Mouse (Mus musculus): ENCODE data around the gene Mast3.

Gene Mast3

GRCm38 (mm10) chr8:70801830-70802229 is 3.0 kb downstream of the Mast3 start:
- DNase-seq: no peak

DNA sequence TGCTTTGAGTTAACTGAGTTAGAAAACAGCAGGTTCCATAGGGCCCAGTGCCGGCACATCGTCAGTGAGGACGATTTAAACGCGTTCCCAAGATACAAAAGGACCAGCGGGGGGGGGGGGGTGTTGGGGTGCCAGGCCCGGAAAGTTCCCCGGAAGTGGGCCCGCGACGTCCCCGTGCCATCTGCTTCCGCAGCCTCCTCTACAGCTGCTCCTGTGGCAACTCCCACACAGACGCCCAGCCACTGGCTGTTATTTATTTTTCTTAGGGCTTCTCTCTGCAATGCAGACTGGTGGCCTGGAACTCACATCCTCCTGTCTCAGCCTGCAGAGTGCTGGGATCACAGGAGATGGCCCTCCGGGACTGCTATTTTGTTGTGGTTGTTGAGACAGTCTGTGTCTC is 3.7 kb downstream of the Mast3 start:
- no peak for DNase-seq

DNA sequence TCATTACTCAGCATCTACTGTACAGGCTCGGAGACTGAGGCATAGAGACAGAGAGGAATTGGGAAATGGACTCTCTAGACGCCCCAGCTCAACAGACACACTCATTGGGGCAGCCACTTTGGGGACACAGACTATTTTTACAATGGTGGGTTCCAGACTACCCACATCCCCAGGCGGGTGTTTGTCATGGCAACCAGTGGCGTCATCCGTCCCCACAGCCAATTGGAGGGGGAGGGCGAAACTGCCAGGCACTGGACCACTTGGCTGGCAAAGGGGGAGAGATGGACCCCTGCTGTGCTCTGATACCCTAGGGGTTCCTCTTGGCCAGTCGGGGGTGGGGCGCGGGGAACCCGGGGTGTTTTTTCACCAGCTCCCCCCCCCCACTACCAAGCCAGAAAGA is 4.2 kb downstream of the Mast3 start:
- DNase-seq: no peak

DNA sequence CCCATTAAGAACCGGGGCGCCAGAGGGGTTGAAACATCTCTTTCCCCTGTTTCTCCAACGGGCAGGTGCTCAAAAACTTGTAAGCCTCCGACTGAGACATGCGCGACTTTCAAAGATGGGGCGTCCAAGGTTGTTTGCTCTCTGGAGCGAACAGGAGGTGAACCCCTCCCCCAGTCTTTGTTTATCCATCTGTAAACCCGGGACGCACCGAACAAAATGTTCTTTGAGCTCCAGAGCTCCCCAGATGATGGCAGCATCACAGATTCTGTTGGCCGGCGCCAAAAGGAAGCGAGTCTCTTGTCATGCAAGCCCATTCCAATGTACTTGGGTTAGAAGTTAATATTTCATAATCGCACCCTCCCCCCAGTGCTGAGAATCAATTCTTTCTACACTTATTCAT is 6.6 kb downstream of the Mast3 start:
- DNase-seq: no peak

- peak; percentile 97 for DNase-seq
These were observed 7.5 kb downstream of the Mast3 start for GRCm38 (mm10) chr8:70797081-70798070.

DNA sequence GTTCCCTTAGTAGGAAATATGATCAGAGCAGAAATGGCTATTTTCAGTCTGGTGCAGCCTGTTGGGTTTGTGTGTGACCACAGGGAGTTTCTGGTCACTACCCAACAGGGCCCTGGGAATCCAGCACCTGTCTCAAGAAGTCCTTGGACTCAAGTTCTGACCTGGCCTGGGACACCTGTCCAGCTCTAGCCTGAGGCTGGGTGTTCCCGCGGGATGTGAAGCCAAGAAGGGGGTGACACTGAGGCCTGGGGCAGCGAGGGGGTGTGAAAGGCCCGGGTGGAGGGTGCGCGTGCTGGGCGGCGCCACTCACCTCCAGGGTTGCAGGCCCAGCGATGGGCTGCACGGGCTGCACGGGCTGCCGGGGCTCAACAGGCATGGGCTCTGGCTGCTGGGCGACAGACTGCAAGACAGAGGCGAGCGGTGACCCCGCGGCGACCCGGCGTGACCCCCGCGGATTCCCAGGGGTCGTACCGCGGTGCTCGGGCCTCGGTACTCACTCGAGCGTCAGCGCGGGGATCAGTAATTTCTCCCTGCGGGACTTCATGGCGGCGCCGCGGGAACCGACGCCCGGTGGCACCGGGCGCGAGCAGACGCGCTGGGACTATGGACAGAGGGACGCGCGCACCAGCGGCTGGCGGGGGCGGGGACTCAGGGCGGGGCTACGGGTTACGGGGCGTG is 8.3 kb downstream of the Mast3 start:
- no peak for DNase-seq

DNA sequence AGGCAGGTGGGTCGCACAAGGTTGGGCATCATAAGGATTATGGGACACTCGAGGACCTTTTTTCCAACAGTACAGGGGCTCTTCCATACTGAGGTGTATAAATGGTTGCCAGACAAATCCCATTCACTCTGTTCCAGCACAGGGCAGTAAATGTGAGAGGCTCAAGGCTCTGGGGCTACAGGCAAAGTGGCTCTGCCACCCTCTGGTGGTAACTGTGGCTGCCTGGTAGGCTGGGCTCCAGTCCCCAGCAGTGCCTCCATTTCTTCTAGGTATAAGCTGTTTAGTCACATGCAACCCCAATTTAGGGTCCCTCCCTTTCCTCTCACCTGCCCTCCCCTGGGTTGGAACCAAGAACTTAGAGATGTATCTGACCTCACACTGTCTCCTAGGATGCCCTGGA is 9.5 kb downstream of the Mast3 start:
- no peak for DNase-seq

GRCm38 (mm10) chr8:70794215-70794614 is 10.6 kb downstream of the Mast3 start:
- DNase-seq: no peak

DNA sequence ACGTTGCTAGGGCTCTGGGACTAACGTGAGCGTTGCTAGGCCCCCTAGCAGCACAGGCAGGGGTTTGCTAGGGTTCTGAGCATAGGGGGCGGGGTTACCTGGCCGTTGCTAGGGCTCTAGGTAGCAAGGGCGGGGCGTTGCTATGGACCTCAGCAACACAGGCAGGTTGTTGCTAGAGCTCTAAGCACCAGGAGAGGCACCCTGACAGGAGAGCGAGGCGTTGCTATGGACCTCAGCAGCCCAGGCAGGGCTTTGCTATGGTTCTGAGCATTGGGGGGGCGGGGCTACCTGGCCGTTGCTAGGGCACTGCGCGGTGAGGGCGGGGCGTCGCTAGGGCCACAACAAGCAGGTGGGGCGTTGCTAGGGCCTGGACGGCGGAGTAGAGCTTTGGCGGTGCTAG is 12.2 kb downstream of the Mast3 start:
- DNase-seq: peak; percentile 82

GRCm38 (mm10) chr8:70791975-70792691 is 12.7 kb downstream of the Mast3 start:
- peak; percentile 96 for DNase-seq

DNA sequence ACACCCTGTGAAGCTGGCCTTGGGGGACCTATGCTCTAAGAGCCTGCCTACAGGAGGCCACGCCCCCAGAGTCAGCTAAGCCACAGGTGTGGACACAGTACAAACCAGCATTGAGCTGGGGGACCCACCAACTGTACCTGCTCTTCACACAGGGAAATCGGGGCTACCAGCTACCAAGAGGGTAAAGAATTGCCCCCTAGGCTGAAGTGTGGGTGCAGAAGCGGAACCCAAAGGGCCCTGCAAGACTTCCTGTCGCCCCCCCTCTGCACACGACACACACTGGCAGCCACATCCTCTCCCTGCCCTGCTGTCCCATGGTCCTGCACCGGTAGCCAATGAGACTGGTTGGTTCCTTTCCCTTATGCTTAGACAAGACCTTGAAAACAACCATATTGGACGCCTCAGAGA is 13.6 kb downstream of the Mast3 start:
- peak; percentile 60 for DNase-seq

- no peak for DNase-seq
These were observed 14.0 kb downstream of the Mast3 start for GRCm38 (mm10) chr8:70790846-70791245.

- DNase-seq: no peak
These were observed 15.8 kb downstream of the Mast3 start for GRCm38 (mm10) chr8:70789046-70789445.

DNA sequence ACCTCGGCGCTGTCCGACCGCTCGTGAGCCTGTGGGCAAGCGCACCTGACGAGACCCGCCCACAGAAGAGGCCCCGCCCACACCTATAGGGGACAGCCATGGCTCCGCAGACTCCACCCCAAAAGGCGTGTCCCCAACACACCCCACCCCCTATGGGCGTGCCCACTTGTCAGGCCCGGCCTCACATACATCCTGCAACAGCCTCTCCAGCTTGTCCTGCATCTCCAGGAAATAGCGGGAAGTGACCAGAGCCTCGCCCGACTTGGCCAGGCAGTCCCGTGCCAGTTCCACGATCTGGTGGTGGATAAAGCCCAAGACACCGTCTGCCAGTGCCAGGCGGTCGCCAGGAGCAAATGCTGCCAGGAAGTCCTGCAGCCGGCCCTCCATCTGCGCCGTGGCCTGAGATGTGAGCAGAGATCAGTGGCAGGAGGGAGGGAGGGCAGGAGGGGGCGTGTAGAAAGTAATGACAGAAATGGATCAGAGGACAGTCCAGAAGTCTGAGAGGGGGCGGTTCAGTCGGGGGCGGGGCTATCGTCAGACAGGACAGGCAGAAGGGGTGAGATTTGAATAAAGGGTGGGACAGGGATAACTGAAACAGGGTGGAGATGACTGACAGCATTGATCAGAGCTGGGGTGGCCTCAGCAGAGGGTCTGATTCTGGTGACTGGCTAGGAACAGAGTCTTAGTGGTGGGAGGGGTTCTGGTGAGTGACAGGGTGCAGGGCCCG is 16.8 kb downstream of the Mast3 start:
- DNase-seq: peak; percentile 80

GRCm38 (mm10) chr8:70787051-70787445 is 17.8 kb downstream of the Mast3 start:
- DNase-seq: no peak

DNA sequence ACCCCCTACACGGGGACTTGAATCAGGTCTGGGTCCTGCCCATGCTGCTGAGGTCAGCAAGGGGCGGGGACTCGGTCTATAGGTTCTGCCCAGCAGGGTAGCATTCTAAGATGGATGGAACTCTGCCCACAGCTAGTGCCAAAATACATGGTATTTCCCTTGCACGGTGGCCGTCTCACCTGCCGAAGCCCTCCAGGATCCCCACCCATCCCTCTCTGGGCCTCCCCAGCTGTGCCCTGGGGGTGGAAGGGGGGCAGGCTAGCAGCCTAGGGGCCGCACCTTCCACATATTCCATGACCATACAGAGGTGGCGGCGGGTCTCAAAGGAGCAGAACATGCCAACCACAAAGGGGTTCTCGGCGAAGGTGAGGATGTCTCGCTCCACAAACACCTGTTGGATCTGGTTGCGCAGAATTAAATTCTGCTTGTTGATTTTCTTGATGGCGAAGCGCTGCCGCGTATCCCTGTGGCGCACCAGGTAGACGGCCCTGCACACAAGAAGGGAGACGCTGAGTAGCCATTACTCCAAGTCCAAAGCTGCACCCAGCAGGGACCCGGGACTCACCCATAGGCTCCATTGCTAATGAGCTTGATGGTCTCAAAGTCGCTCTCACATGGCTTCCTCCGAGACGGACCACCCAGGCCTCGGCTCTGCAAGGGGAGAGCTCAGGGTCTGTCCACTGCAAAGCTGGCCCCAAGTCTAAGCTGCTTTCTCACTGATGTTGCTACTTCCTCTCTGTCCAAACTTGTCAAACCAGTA is 18.4 kb downstream of the Mast3 start:
- DNase-seq: no peak

GRCm38 (mm10) chr8:70780093-70780492 is 24.8 kb downstream of the Mast3 start:
- no peak for DNase-seq

DNA sequence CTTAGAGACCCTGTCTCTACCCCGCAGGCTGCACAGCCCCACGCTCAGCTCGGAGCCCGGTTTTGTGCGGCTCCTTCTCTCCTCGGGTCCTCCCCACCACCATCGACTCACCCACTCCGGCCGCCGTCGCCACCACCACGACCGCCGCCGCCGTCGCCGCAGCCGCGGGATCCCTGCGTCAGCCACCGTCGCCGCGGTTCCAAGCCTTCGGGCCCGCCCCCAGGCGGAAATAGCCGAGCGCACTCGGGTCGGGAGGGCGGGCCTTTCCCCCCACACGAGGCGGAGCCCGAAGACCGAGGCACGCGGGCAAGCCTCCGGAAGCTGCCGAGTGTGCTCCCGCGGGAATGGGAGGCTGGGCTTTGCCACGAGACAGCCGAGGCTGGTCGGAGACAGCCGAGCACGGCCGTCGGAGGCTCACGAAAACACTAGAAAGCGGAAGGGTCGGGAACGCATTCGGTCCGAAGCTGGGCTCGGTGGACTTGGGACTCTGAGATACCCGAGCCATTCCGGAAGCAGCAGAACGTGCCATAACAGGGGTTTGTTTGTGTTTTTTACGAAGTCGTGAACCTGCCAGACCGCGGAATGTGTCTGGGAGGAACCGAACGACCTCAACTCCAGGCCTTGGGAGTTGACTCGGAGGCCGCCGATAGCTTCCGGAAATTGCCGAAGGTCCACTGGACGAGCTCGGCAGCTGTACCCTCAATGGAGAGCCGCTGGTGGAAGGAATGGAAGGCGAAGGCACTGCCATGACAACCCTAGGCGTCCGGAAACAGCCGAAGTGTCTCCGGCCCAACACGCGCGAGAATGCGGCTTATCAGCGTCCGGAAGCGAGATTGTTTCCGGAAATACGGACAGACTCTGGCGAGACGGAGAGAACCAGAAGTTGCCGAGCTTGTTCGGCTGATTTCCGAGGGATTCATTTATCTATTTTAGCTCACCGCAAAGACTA is 28.1 kb downstream of the Mast3 start, which contains the start of gene Pik3r2:
TSS of gene Pik3r2 (minus strand) at position 218 of the 949 bp plus-strand sequence.
- DNase-seq: peak; percentile 96

DNA sequence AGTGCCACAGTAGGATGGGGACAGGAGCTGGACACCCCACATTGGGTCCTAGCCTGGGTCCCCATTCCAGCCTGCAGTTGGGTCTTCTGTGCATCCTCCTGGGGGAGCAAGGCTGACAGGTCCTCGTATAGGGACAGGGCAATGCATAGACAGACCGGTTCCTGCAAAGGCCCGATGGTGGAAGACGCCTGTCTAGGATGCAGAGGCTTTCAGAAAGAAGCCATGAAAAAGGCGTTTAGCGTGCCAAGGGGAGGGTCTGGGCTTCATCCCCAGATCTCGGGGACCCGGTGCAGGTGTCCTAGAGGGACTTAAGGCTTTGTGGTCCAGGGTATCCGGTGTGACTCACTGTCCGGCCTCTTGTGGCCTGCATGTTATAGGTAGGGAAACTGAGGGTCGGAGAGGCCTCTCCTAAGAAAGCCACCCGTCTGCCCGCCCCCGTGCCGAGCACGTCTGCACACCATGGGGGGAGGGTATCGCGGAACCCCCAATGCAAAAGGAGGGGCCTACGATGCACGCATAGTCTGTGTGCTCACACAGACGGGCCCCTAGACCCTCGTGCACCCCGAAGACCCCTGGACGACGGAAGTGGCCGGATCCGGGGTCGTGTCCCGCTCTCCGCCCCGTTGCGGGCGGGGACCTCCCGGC is 28.9 kb downstream of the Mast3 start:
- DNase-seq: no peak

DNA sequence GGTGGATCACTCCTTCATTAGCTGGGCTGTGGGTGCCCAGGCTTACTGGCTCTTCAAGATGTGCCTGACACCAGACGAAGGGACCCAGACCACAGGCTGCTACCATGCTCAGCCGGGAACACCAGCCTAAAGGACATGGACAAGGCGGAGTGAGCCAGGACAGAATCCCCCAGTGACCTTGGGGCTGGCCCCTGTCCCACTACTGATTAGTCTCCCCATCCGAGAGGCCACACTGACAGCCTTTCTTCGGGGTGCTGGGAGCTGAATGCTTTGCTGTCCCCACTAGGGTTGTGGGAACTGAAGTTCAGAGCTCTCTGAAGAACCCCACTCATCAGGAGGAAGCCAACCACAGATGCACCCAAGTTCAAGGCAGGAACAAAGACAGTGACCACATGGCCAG is 29.6 kb downstream of the Mast3 start:
- DNase-seq: no peak

Measured in liver (tissue).